Mouse (Mus musculus): ENCODE results near the gene Rpgr. TPM values are rescaled to one million over a fixed set of nuclear protein-coding genes. Genes with fewer than 3 reads are reported as not detected.

The Rpgr gene
- polyA plus RNA-seq, 1 experiment from 2014 or later: 44.1 TPM

DNA sequence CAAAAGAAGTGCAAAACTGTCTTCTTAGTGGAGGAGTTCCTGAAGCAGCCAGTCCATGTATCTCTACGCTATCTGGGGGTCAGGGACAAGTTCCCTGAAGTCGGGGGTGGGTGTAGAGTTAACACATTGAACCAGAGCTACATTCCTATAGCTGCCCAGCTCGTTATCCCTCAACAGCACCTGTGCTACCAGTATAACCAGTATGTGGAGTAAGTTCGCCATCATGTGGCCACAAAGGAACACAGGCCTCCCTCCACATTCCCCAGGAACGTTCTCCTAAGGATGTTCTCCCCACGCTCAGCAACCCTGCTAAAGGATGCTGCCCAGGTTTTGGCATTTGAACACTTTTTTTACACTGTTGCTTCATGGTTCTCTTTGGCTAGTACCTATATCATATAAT is 146.0 kb downstream of the Rpgr start:
- 36% methylated on average over 6 of the region's 6 CpGs for WGBS
- ATAC-seq (ENCODE audit: low FRiP score, low read depth): no peak
- H3K36me3 ChIP-seq: no peaks in the 10 kb centered on the region
- no peak overlapping the region for H3K4me3 ChIP-seq
- no peaks in the 10 kb centered on the region for H3K27me3 ChIP-seq
- no peak overlapping the region for H3K27ac ChIP-seq (replicated peaks)
- H3K9ac ChIP-seq (replicated peaks): no peak overlapping the region
- H3K4me2 ChIP-seq (replicated peaks): no peak overlapping the region
- H3K9me3 ChIP-seq: no peaks in the 10 kb centered on the region
- no peaks in the 10 kb centered on the region for H3K4me1 ChIP-seq

- no peak overlapping the region for H3K4me3 ChIP-seq
- no peak overlapping the region for H3K27ac ChIP-seq (replicated peaks)
- H3K27me3 ChIP-seq: no peaks in the 10 kb centered on the region
- H3K9ac ChIP-seq (replicated peaks): no peak overlapping the region
- H3K4me2 ChIP-seq (replicated peaks): no peak overlapping the region
- WGBS: 77% methylated on average over 4 of the region's 4 CpGs
- no peaks in the 10 kb centered on the region for H3K9me3 ChIP-seq
- H3K36me3 ChIP-seq: no peaks in the 10 kb centered on the region
- ATAC-seq (ENCODE audit: low FRiP score, low read depth): no peak
- no peaks in the 10 kb centered on the region for H3K4me1 ChIP-seq
Measured at GRCm38 (mm10) chrX:10069405-10069804, 147.3 kb downstream of the Rpgr start.

- ATAC-seq (ENCODE audit: low FRiP score, low read depth): no peak
- 67% methylated on average over 1 of the region's 1 CpGs for WGBS
- no peak overlapping the region for H3K9ac ChIP-seq (replicated peaks)
- H3K4me2 ChIP-seq (replicated peaks): no peak overlapping the region
- H3K27ac ChIP-seq (replicated peaks): no peak overlapping the region
- no peaks in the 10 kb centered on the region for H3K36me3 ChIP-seq
- H3K27me3 ChIP-seq: no peaks in the 10 kb centered on the region
- no peaks in the 10 kb centered on the region for H3K9me3 ChIP-seq
- no peaks in the 10 kb centered on the region for H3K4me1 ChIP-seq
- H3K4me3 ChIP-seq: no peak overlapping the region
Measured at GRCm38 (mm10) chrX:10063781-10064180, 152.9 kb downstream of the Rpgr start.

DNA sequence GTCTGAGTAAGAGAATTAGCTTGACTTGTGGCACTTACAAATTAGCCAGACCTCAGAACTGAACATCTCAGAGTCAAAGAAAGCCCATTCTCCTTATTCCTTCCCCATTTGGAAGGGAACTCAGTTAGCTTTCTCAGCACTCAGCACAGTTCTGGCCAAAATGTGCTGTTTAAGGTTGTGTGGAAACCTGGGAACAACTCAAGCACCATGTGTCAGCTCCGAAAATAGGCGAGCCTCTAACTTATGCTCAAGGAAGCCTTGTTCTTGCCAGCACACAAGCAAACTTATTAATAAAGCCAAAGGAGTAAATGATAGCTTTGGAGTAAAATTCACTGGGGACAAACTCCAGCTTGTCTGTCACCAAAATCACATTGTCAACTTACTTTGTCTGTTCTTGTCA is 153.4 kb downstream of the Rpgr start:
- no peak overlapping the region for H3K9ac ChIP-seq (replicated peaks)
- ATAC-seq (ENCODE audit: low FRiP score, low read depth): no peak
- WGBS: 85% methylated on average over 2 of the region's 2 CpGs

GRCm38 (mm10) chrX:10062201-10062600 is 154.5 kb downstream of the Rpgr start:
- WGBS: 74% methylated on average over 4 of the region's 4 CpGs
- Histone ChIP-seq H3K4me1 (no peaks in the 10 kb centered on the region), H3K36me3 (no peaks in the 10 kb centered on the region), H3K4me2 (replicated peaks) (no peak overlapping the region), H3K9ac (replicated peaks) (no peak overlapping the region), H3K27ac (replicated peaks) (no peak overlapping the region), H3K4me3 (no peak overlapping the region), H3K27me3 (no peaks in the 10 kb centered on the region), H3K9me3 (no peaks in the 10 kb centered on the region)
- ATAC-seq (ENCODE audit: low FRiP score, low read depth): no peak

More for the DNA sequence above, 153.4 kb downstream of the Rpgr start:
- Histone ChIP-seq H3K36me3 (no peaks in the 10 kb centered on the region), H3K4me1 (no peaks in the 10 kb centered on the region), H3K4me3 (no peak overlapping the region), H3K9me3 (no peaks in the 10 kb centered on the region), H3K27me3 (no peaks in the 10 kb centered on the region), H3K27ac (replicated peaks) (no peak overlapping the region), H3K4me2 (replicated peaks) (no peak overlapping the region)

GRCm38 (mm10) chrX:10034666-10035065 is 182.1 kb downstream of the Rpgr start:
- no peaks in the 10 kb centered on the region for H3K36me3 ChIP-seq
- ATAC-seq (ENCODE audit: low FRiP score, low read depth): no peak

More at GRCm38 (mm10) chrX:10034666-10035065, 182.1 kb downstream of the Rpgr start:
- no peak overlapping the region for H3K4me3 ChIP-seq
- H3K4me2 ChIP-seq (replicated peaks): no peak overlapping the region
- H3K4me1 ChIP-seq: no peaks in the 10 kb centered on the region
- H3K27ac ChIP-seq (replicated peaks): no peak overlapping the region
- H3K27me3 ChIP-seq: no peaks in the 10 kb centered on the region
- no peak overlapping the region for H3K9ac ChIP-seq (replicated peaks)
- H3K9me3 ChIP-seq: no peaks in the 10 kb centered on the region

Other genes starting within 250 kb of the Rpgr start
- 5.9 and 7.9 TPM in 2 replicates for gene Srpx, start 99.2 kb downstream of the Rpgr start, polyA plus RNA-seq (2016; fragmentation: Nextera tagmentation; extraction: Ambion mirVana)
- gene Otc, start 35.4 kb upstream of the Rpgr start, polyA plus RNA-seq (2016; fragmentation: Nextera tagmentation; extraction: Ambion mirVana): not detected in 2 replicates